ENCODE assay signal across 12 mouse cellular contexts in genomic region chr1:95397188-95397587, GRCm38 (mm10).
DNase-seq lines count a peak whose midpoint lies in the region; ATAC-seq lines count a peak whose summit lies in the region.
"Had no signal": no experiment of that assay in that cellular context is flagged by ENCODE, and none has a peak within 500 bp of the region (broad histone marks: within the 10 kb centered on the region; RNA-seq: fewer than 3 reads in every experiment).

No protein-coding gene starts in this region.

- no peak overlapping the region for H3K27ac ChIP-seq in kidney, embryonic 14.5 days (ENCODE audit: low read depth, low read length)
- no peak overlapping the region for H3K27ac ChIP-seq in midbrain, embryonic 14.5 days (replicated peaks; ENCODE audit: low read depth, low read length)
- H3K27ac ChIP-seq: heart, embryonic 15.5 days; limb, embryonic 12.5 days; neural tube, embryonic 13.5 days had no signal

- H3K4me3 ChIP-seq in kidney, embryonic 14.5 days (ENCODE audit: low read length): no peak overlapping the region
- H3K4me3 ChIP-seq in midbrain, embryonic 14.5 days (replicated peaks; ENCODE audit: low read depth, low read length): no peak overlapping the region
- H3K4me3 ChIP-seq: heart, embryonic 15.5 days; limb, embryonic 12.5 days; neural tube, embryonic 13.5 days had no signal

- no peaks in the 10 kb centered on the region for H3K4me1 ChIP-seq in kidney, embryonic 14.5 days (ENCODE audit: control insufficient read depth, insufficient read depth, low read length)
- no peaks in the 10 kb centered on the region for H3K4me1 ChIP-seq in midbrain, embryonic 14.5 days (ENCODE audit: control insufficient read depth, insufficient read depth, low read length)
- H3K4me1 ChIP-seq: heart, embryonic 15.5 days; limb, embryonic 12.5 days; neural tube, embryonic 13.5 days had no signal

- H3K27me3 ChIP-seq in kidney, embryonic 14.5 days (ENCODE audit: control insufficient read depth, insufficient read depth, low read length): no peaks in the 10 kb centered on the region
- H3K27me3 ChIP-seq in midbrain, embryonic 14.5 days (ENCODE audit: control insufficient read depth, insufficient read depth, low read length): no peaks in the 10 kb centered on the region
- H3K27me3 ChIP-seq: heart, embryonic 15.5 days; limb, embryonic 12.5 days; neural tube, embryonic 13.5 days had no signal

- ATAC-seq in CD4-positive, CD25-positive, alpha-beta regulatory T cell, adult 4 months: no peak
- ATAC-seq in kidney, embryonic 14.5 days (ENCODE audit: low FRiP score, low TSS enrichment): no peak
- ATAC-seq in midbrain, embryonic 14.5 days (ENCODE audit: low FRiP score, low TSS enrichment): no peak; the same call in 1 of the 2 replicates
- no peak for ATAC-seq in megakaryocyte-erythroid progenitor cell, adult 5-6 weeks (replicated peaks; ENCODE audit: low FRiP score, low TSS enrichment, poor library complexity, severe bottlenecking)

- no peak overlapping the region for H3K4me2 ChIP-seq in kidney, embryonic 14.5 days (replicated peaks; ENCODE audit: low read depth, low read length)
- H3K4me2 ChIP-seq in midbrain, embryonic 14.5 days (ENCODE audit: low read length): no peak overlapping the region
- H3K4me2 ChIP-seq: heart, embryonic 15.5 days; limb, embryonic 12.5 days; neural tube, embryonic 13.5 days had no signal

- H3K9ac ChIP-seq in kidney, embryonic 14.5 days (ENCODE audit: low read depth, low read length): no peak overlapping the region
- no peak overlapping the region for H3K9ac ChIP-seq in midbrain, embryonic 14.5 days (replicated peaks; ENCODE audit: low read length)
- H3K9ac ChIP-seq: heart, embryonic 15.5 days; limb, embryonic 12.5 days; neural tube, embryonic 13.5 days had no signal

- no peaks in the 10 kb centered on the region for H3K9me3 ChIP-seq in kidney, embryonic 14.5 days (ENCODE audit: control insufficient read depth, low read length)
- H3K9me3 ChIP-seq in midbrain, embryonic 14.5 days (ENCODE audit: control insufficient read depth, low read length): no peaks in the 10 kb centered on the region
- H3K9me3 ChIP-seq: heart, embryonic 15.5 days; limb, embryonic 12.5 days; neural tube, embryonic 13.5 days had no signal

- peak; percentile 44 for DNase-seq in CD4-positive, CD25-positive, alpha-beta regulatory T cell, adult 2 months (ENCODE audit: low read depth, low spot score)
- peak; percentile 9 for DNase-seq in kidney, adult 9 months
- peak; percentile 19 for DNase-seq in brain, adult 2 months (ENCODE audit: low read depth, low spot score)
- peak; percentile 19 for DNase-seq in midbrain, embryonic 14.5 days
- DNase-seq in gastrocnemius, postnatal 25 days: no peak
- DNase-seq: cerebellum, adult 8-10 months had no signal

- H3K36me3 ChIP-seq in kidney, embryonic 14.5 days (ENCODE audit: control insufficient read depth, insufficient read depth, low read length): no peaks in the 10 kb centered on the region
- H3K36me3 ChIP-seq in midbrain, embryonic 14.5 days (ENCODE audit: control insufficient read depth, insufficient read depth, low read length): no peaks in the 10 kb centered on the region
- H3K36me3 ChIP-seq: heart, embryonic 15.5 days; limb, embryonic 12.5 days; neural tube, embryonic 13.5 days had no signal

- 56% methylated on average over 4 of the region's 4 CpGs for WGBS in kidney, embryonic 14.5 days
- 31% methylated on average over 4 of the region's 4 CpGs for WGBS in midbrain, embryonic 14.5 days
